Mouse (Mus musculus) thymus, adult 2 months (tissue): ENCODE results near the gene Rnd3.

ENCODE experiments used
- CTCF ChIP-seq: fragments of 200-500 bp; IDR thresholded peaks from 2 replicates; pipeline ENCODE4 v1.5.1; 2012; ENCODE audit warnings: mild to moderate bottlenecking, control low read depth, low read length, moderate library complexity, borderline replicate concordance; ENCODE audit not compliant: control insufficient read depth, poor library complexity, insufficient read depth; ENCODE audit errors: extremely low read depth
- POLR2A ChIP-seq: fragments of 200-500 bp; IDR thresholded peaks from 2 replicates; pipeline ENCODE4 v1.6.1; 2012; ENCODE audit warnings: mild to moderate bottlenecking, low read length, control low read depth, moderate library complexity; ENCODE audit not compliant: control insufficient read depth, poor library complexity, insufficient read depth; ENCODE audit errors: extremely low read depth

DNA sequence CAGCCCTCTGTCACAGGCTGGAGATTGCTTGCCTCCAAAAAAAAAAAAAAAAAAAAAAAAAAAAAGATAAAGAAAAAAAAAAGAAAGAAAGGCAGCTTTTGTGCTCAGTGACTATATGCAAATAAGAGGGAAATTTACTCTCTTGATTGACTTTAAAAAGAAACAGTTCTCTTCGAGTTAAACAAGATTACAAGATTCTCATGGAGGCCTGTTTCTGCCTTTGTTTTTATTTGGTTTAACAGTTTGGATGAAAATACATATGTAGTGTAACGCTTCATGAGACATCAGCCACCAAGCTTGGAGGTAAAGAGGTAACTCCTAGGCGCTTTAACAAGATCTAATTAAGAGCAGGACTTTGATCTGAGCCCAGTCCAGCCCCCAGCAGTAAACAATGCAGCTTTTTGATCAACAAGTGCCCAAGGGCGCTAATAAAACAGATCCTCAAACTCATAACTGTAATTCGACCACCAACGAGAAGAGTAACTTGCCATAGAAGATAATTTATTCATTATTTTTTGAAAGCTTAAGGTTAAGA, 8.9 kb downstream of the Rnd3 start:
- TF ChIP-seq POLR2A (no peak), CTCF (no peak)
